Mouse (Mus musculus) stomach, postnatal 0 days (tissue): Measurements from ENCODE around the gene Dhx57. TPM values are rescaled to one million over a fixed set of nuclear protein-coding genes. Genes with fewer than 3 reads are reported as not detected.

Source experiments
- ATAC-seq: fragments of 200-750 bp; cut with Nextera tagmentation; 2 replicates; pipeline ENCODE4 v1.8.0; 2017; ENCODE audit not compliant: low FRiP score, low TSS enrichment
- DNase-seq: peaks from one replicate; pipeline ENCODE4 v3.0.0-alpha.2; 2016; ENCODE audit warnings: low spot score
- H3K27ac ChIP-seq: fragments of 300-500 bp; sonication (generic); replicated peaks from 2 replicates; pipeline ENCODE4 v1.5.1; 2014; ENCODE audit warnings: mild to moderate bottlenecking, control low read depth
- H3K27me3 ChIP-seq: fragments of 300-500 bp; sonication (generic); 2 replicates; pipeline ENCODE4 v1.6.1; 2014; ENCODE audit warnings: low read length; ENCODE audit not compliant: control insufficient read depth, insufficient read depth
- H3K36me3 ChIP-seq: fragments of 300-500 bp; sonication (generic); 2 replicates; pipeline ENCODE4 v1.6.1; 2014; ENCODE audit warnings: low read length, mixed read lengths; ENCODE audit not compliant: control insufficient read depth, insufficient read depth
- H3K4me1 ChIP-seq: fragments of 300-500 bp; sonication (generic); replicated peaks from 2 replicates; pipeline ENCODE4 v1.6.1; 2014; ENCODE audit warnings: antibody characterized with exemption; ENCODE audit not compliant: control insufficient read depth, insufficient read depth
- H3K4me2 ChIP-seq: fragments of 300-500 bp; sonication (generic); replicated peaks from 2 replicates; pipeline ENCODE4 v1.6.1; 2014; ENCODE audit warnings: low read depth, mild to moderate bottlenecking, control low read depth, moderate library complexity
- H3K4me3 ChIP-seq: fragments of 300-500 bp; sonication (generic); 2 replicates; pipeline ENCODE4 v1.5.1; 2014; ENCODE audit warnings: low read depth, low read length, control low read depth
- H3K9ac ChIP-seq: fragments of 300-500 bp; sonication (generic); 2 replicates; pipeline ENCODE4 v1.6.1; 2014; ENCODE audit warnings: mild to moderate bottlenecking, low read length, control low read depth, mixed read lengths
- H3K9me3 ChIP-seq: fragments of 300-500 bp; sonication (generic); 2 replicates; pipeline ENCODE4 v1.6.1; 2016; ENCODE audit warnings: low read length; ENCODE audit not compliant: control insufficient read depth
- CTCF ChIP-seq: IDR thresholded peaks from 2 replicates; pipeline ENCODE4 v1.5.1; 2016; ENCODE audit warnings: antibody characterized with exemption, low read depth, mild to moderate bottlenecking, moderate library complexity
- EP300 ChIP-seq: optimal IDR thresholded peaks from 2 replicates; pipeline ENCODE3; 2016; ENCODE audit warnings: antibody characterized with exemption
- WGBS: fragments of 180-500 bp; shearing (Covaris S2); extraction: QIAGEN DNeasy Blood & Tissue Kit; methylation state at CpG from one replicate; pipeline ENCODE4 v1.1.7; 2014; 5-methylcytosine and 5-hydroxymethylcytosine counted together
- polyA plus RNA-seq: library from polyadenylated mRNA; unstranded; fragments of >200 nt; fragmentation: Nextera tagmentation; extraction: Ambion mirVana; gene quantifications from 2 replicates; pipeline ENCODE4 v1.2.1, GENCODE M21; 2015

Gene Dhx57
- polyA plus RNA-seq, 1 experiment from 2014 or later = 3.9 TPM

GRCm38 (mm10) chr17:80252757-80253525 lies 37.3 kb downstream of the Dhx57 start:
- Histone ChIP-seq H3K27ac (peak overlapping the region; percentile 70), H3K4me3 (no peak overlapping the region), H3K36me3 (peaks cover 4% of the 10 kb centered on the region), H3K9me3 (no peaks in the 10 kb centered on the region), H3K4me1 (no peaks in the 10 kb centered on the region), H3K4me2 (no peak overlapping the region), H3K9ac (no peak overlapping the region), H3K27me3 (no peaks in the 10 kb centered on the region)
- TF ChIP-seq CTCF (no peak), EP300 (no peak)
- WGBS = 77% methylated on average over 13 of the region's 13 CpGs
- ATAC-seq (no peak), DNase-seq (no peak)

- TF ChIP-seq EP300 = no peak
- no peak for TF ChIP-seq CTCF
- Histone ChIP-seq H3K9me3 (no peaks in the 10 kb centered on the region), H3K4me2 (no peak overlapping the region), H3K9ac (no peak overlapping the region), H3K36me3 (peaks cover 21% of the 10 kb centered on the region), H3K4me1 (no peaks in the 10 kb centered on the region), H3K4me3 (no peak overlapping the region), H3K27me3 (no peaks in the 10 kb centered on the region), H3K27ac (no peak overlapping the region)
- ATAC-seq (no peak), DNase-seq (no peak)
- 48% methylated on average over 13 of the region's 13 CpGs for WGBS
Measured at GRCm38 (mm10) chr17:80243116-80243515, 47.2 kb downstream of the Dhx57 start.

- Histone ChIP-seq H3K4me3 (no peak overlapping the region), H3K4me1 (no peaks in the 10 kb centered on the region), H3K4me2 (no peak overlapping the region), H3K36me3 (peaks cover 21% of the 10 kb centered on the region), H3K9ac (no peak overlapping the region), H3K27ac (no peak overlapping the region), H3K27me3 (no peaks in the 10 kb centered on the region), H3K9me3 (no peaks in the 10 kb centered on the region)
- WGBS = 91% methylated on average over 9 of the region's 9 CpGs
- no peak for DNase-seq
- ATAC-seq = no peak
- TF ChIP-seq CTCF (no peak), EP300 (no peak)
Measured at GRCm38 (mm10) chr17:80241594-80241993, 48.7 kb downstream of the Dhx57 start.

GRCm38 (mm10) chr17:80237475-80237874 lies 52.8 kb downstream of the Dhx57 start:
- H3K27me3 ChIP-seq = no peaks in the 10 kb centered on the region
- WGBS = 92% methylated on average over 5 of the region's 5 CpGs
- H3K27ac ChIP-seq = no peak overlapping the region
- H3K4me1 ChIP-seq = no peaks in the 10 kb centered on the region
- H3K4me3 ChIP-seq = no peak overlapping the region
- TF ChIP-seq EP300 = no peak
- no peak for TF ChIP-seq CTCF
- ATAC-seq = no peak
- no peak for DNase-seq
- H3K9me3 ChIP-seq = no peaks in the 10 kb centered on the region
- no peak overlapping the region for H3K9ac ChIP-seq
- H3K36me3 ChIP-seq = peaks cover 7% of the 10 kb centered on the region; the same call in 1 of the 2 replicates
- H3K4me2 ChIP-seq = no peak overlapping the region

- H3K27me3 ChIP-seq = no peaks in the 10 kb centered on the region
- no peaks in the 10 kb centered on the region for H3K4me1 ChIP-seq
- 78% methylated on average over 3 of the region's 3 CpGs for WGBS
- no peak overlapping the region for H3K4me3 ChIP-seq
- no peaks in the 10 kb centered on the region for H3K9me3 ChIP-seq
- H3K27ac ChIP-seq = no peak overlapping the region
- H3K4me2 ChIP-seq = no peak overlapping the region
- no peak overlapping the region for H3K9ac ChIP-seq
- TF ChIP-seq EP300 = no peak
- no peak for TF ChIP-seq CTCF
- H3K36me3 ChIP-seq = peaks cover 7% of the 10 kb centered on the region; the same call in 1 of the 2 replicates
- DNase-seq = no peak
- ATAC-seq = no peak
Measured at GRCm38 (mm10) chr17:80236805-80237204, 53.5 kb downstream of the Dhx57 start.

GRCm38 (mm10) chr17:80235477-80235876 lies 54.8 kb downstream of the Dhx57 start:
- Histone ChIP-seq H3K9ac (no peak overlapping the region), H3K27ac (no peak overlapping the region), H3K36me3 (peaks cover 7% of the 10 kb centered on the region; the same call in 1 of the 2 replicates), H3K27me3 (no peaks in the 10 kb centered on the region), H3K9me3 (no peaks in the 10 kb centered on the region), H3K4me1 (no peaks in the 10 kb centered on the region), H3K4me2 (no peak overlapping the region), H3K4me3 (no peak overlapping the region)
- DNase-seq (no peak), ATAC-seq (no peak)
- TF ChIP-seq CTCF (no peak), EP300 (no peak)
- WGBS = 58% methylated on average over 3 of the region's 3 CpGs
